Mouse (Mus musculus): ENCODE results near the gene 1110017D15Rik. TPM values are rescaled to one million over a fixed set of nuclear protein-coding genes. Genes with fewer than 3 reads are reported as not detected.

1110017D15Rik gene
- polyA plus RNA-seq, 1 experiment from 2014 or later, result not detected

GRCm38 (mm10) chr4:41460690-41461089 lies 56.4 kb downstream of the 1110017D15Rik start:
- ATAC-seq (replicated peaks; ENCODE audit: low FRiP score), result no peak
- no peak overlapping the region for H3K27ac ChIP-seq
- H3K36me3 ChIP-seq, result 0 out of 2 replicates have a peak, but pooled peaks cover 5% of the 10 kb centered on the region
- H3K9me3 ChIP-seq (replicated peaks), result no peaks in the 10 kb centered on the region
- H3K27me3 ChIP-seq, result no peaks in the 10 kb centered on the region
- H3K4me2 ChIP-seq, result no peak overlapping the region
- WGBS, result 93% methylated on average over 1 of the region's 1 CpGs
- no peak overlapping the region for H3K9ac ChIP-seq
- peaks cover 15% of the 10 kb centered on the region for H3K4me1 ChIP-seq
- no peak overlapping the region for H3K4me3 ChIP-seq (replicated peaks)

Other genes with a start within 250 kb of the 1110017D15Rik start
- gene Ubap2, start 242.2 kb downstream of the 1110017D15Rik start, polyA plus RNA-seq (2015; fragmentation: Nextera tagmentation; extraction: Ambion mirVana), result 66.8 and 68.5 TPM in 2 replicates
- 65.7 and 67.9 TPM in 2 replicates for gene Dcaf12, start 202.4 kb downstream of the 1110017D15Rik start, polyA plus RNA-seq (2015; fragmentation: Nextera tagmentation; extraction: Ambion mirVana)
- gene Ubap1, start 168.3 kb downstream of the 1110017D15Rik start, polyA plus RNA-seq (2015; fragmentation: Nextera tagmentation; extraction: Ambion mirVana), result 62.3 and 63.0 TPM in 2 replicates
- gene Kif24, start 52.4 kb downstream of the 1110017D15Rik start, polyA plus RNA-seq (2015; fragmentation: Nextera tagmentation; extraction: Ambion mirVana), result 7.9 and 8.7 TPM in 2 replicates
- 56.0 and 56.8 TPM in 2 replicates for gene Nudt2, start 52.2 kb downstream of the 1110017D15Rik start, polyA plus RNA-seq (2015; fragmentation: Nextera tagmentation; extraction: Ambion mirVana)
- gene AI464131, start 14.3 kb downstream of the 1110017D15Rik start, polyA plus RNA-seq (2015; fragmentation: Nextera tagmentation; extraction: Ambion mirVana), result 7.4 and 9.0 TPM in 2 replicates
- gene Fam219a, start 52.2 kb upstream of the 1110017D15Rik start, polyA plus RNA-seq (2015; fragmentation: Nextera tagmentation; extraction: Ambion mirVana), result 1.9 and 2.8 TPM in 2 replicates
- 1.6 and 1.7 TPM in 2 replicates for gene Dnaic1, start 52.4 kb upstream of the 1110017D15Rik start, polyA plus RNA-seq (2015; fragmentation: Nextera tagmentation; extraction: Ambion mirVana)
- gene Enho, start 123.0 kb upstream of the 1110017D15Rik start, polyA plus RNA-seq (2015; fragmentation: Nextera tagmentation; extraction: Ambion mirVana), result 19.1 and 22.6 TPM in 2 replicates
- gene Cntfr, start 179.8 kb upstream of the 1110017D15Rik start, polyA plus RNA-seq (2015; fragmentation: Nextera tagmentation; extraction: Ambion mirVana), result 19.8 and 22.1 TPM in 2 replicates
- gene Il11ra1, start 182.7 kb upstream of the 1110017D15Rik start, polyA plus RNA-seq (2015; fragmentation: Nextera tagmentation; extraction: Ambion mirVana), result 137 and 157 TPM in 2 replicates
- 76.2 and 83.6 TPM in 2 replicates for gene Rpp25l, start 196.2 kb upstream of the 1110017D15Rik start, polyA plus RNA-seq (2015; fragmentation: Nextera tagmentation; extraction: Ambion mirVana)
- gene Dctn3, start 205.8 kb upstream of the 1110017D15Rik start, polyA plus RNA-seq (2015; fragmentation: Nextera tagmentation; extraction: Ambion mirVana), result 128 and 132 TPM in 2 replicates
- 0.12 and 0.17 TPM in 2 replicates for gene Arid3c, start 213.8 kb upstream of the 1110017D15Rik start, polyA plus RNA-seq (2015; fragmentation: Nextera tagmentation; extraction: Ambion mirVana)
- gene Galt, start 237.9 kb upstream of the 1110017D15Rik start, polyA plus RNA-seq (2015; fragmentation: Nextera tagmentation; extraction: Ambion mirVana), result 50.7 and 52.5 TPM in 2 replicates
- 79.7 and 87.4 TPM in 2 replicates for gene Sigmar1, start 238.8 kb upstream of the 1110017D15Rik start, polyA plus RNA-seq (2015; fragmentation: Nextera tagmentation; extraction: Ambion mirVana)

Data from kidney, embryonic 15.5 days (tissue).